18 mouse cellular contexts compared by ENCODE assay signal in genomic region chr17:24226721-24227120, GRCm38 (mm10). TPM values are rescaled to one million over a fixed set of nuclear protein-coding genes. Genes with fewer than 3 reads are reported as not detected.
DNase-seq lines count a peak whose midpoint lies in the region; ATAC-seq and TF ChIP-seq lines count a peak whose summit lies in the region.
"Had no signal": no experiment of that assay in that cellular context is flagged by ENCODE, and none has a peak within 500 bp of the region (broad histone marks: within the 10 kb centered on the region; RNA-seq: fewer than 3 reads in every experiment).

No protein-coding gene starts in this region.

- no peak for DNase-seq in G1E (ENCODE audit: low spot score)
- no peak for DNase-seq in liver, embryonic 14.5 days (ENCODE audit: low read depth in 3 of 3, low spot score in 3 of 3)
- no peak for DNase-seq in thymus, adult 2 months
- no peak for DNase-seq in kidney, adult 9 months
- DNase-seq in adrenal gland, postnatal 4 days (ENCODE audit: low spot score in 2 of 2): no peak
- DNase-seq: adrenal gland, postnatal 10 days; cerebellum, adult 2 months; cerebellum, postnatal 10 days; forebrain, postnatal 0 days; gastrocnemius, postnatal 14 days; heart, postnatal 14 days had no signal

- H3K27ac ChIP-seq in heart, embryonic 11.5 days (ENCODE audit: low read depth, low read length): peak overlapping the region; percentile 79; the same call in 1 of the 2 replicates
- H3K27ac ChIP-seq in heart, embryonic 12.5 days (ENCODE audit: poor library complexity, severe bottlenecking): no peak overlapping the region
- peak overlapping the region; percentile 53 for H3K27ac ChIP-seq in bone marrow, adult 2 months (ENCODE audit: control insufficient read depth, insufficient read depth, low read depth, low read length, poor library complexity)
- H3K27ac ChIP-seq in liver, embryonic 14.5 days: peak overlapping the region; percentile 95
- H3K27ac ChIP-seq in thymus, adult 2 months (ENCODE audit: control insufficient read depth, insufficient read depth, low read length): no peak overlapping the region
- H3K27ac ChIP-seq: forebrain, embryonic 13.5 days; heart, embryonic 15.5 days; hindbrain, embryonic 15.5 days had no signal

- no peak for ATAC-seq in heart, embryonic 11.5 days (replicated peaks; ENCODE audit: insufficient number of reproducible peaks, low FRiP score, low TSS enrichment)
- ATAC-seq in heart, embryonic 12.5 days (ENCODE audit: insufficient number of reproducible peaks, low FRiP score): no peak
- ATAC-seq in G1E (ENCODE audit: extremely low read depth, insufficient number of reproducible peaks, low FRiP score, poor library complexity, severe bottlenecking): no peak
- no peak for ATAC-seq in liver, embryonic 14.5 days (ENCODE audit: insufficient read depth)
- ATAC-seq: CD4-positive, CD25-positive, alpha-beta regulatory T cell, adult 4 months; forebrain, embryonic 13.5 days; forebrain, postnatal 0 days had no signal

- no peak overlapping the region for H3K9ac ChIP-seq in heart, embryonic 11.5 days (ENCODE audit: low read depth, low read length)
- no peak overlapping the region for H3K9ac ChIP-seq in heart, embryonic 12.5 days
- H3K9ac ChIP-seq in liver, embryonic 14.5 days (replicated peaks): peak overlapping the region; percentile 34; the same call in 1 of the 2 replicates
- H3K9ac ChIP-seq: forebrain, embryonic 13.5 days; forebrain, postnatal 0 days; heart, embryonic 15.5 days; hindbrain, embryonic 15.5 days had no signal

- no peaks in the 10 kb centered on the region for H3K9me3 ChIP-seq in heart, embryonic 11.5 days (replicated peaks; ENCODE audit: control insufficient read depth, low read length)
- no peaks in the 10 kb centered on the region for H3K9me3 ChIP-seq in heart, embryonic 12.5 days (replicated peaks)
- H3K9me3 ChIP-seq in G1E (replicated peaks): no peaks in the 10 kb centered on the region
- H3K9me3 ChIP-seq in liver, embryonic 14.5 days (ENCODE audit: control insufficient read depth, low read length): no peaks in the 10 kb centered on the region
- H3K9me3 ChIP-seq: forebrain, embryonic 13.5 days; heart, embryonic 15.5 days; hindbrain, embryonic 15.5 days had no signal

- no peak for TF ChIP-seq EP300 in liver, embryonic 14.5 days (IDR thresholded peaks at IDR 0.05; ENCODE audit: low read depth)

- H3K4me3 ChIP-seq in heart, embryonic 11.5 days (ENCODE audit: low read depth, low read length): no peak overlapping the region
- H3K4me3 ChIP-seq in heart, embryonic 12.5 days: no peak overlapping the region
- H3K4me3 ChIP-seq in G1E (ENCODE audit: low read depth, low read length): peak overlapping the region; percentile 34; the same call in 1 of the 2 replicates
- H3K4me3 ChIP-seq in bone marrow, adult 2 months (replicated peaks; ENCODE audit: control insufficient read depth, low read depth, low read length): no peak overlapping the region
- H3K4me3 ChIP-seq in liver, embryonic 14.5 days (ENCODE audit: insufficient read depth in 1 of 2, low read depth in 2 of 2, low read length in 2 of 2): no peak overlapping the region
- no peak overlapping the region for H3K4me3 ChIP-seq in thymus, adult 2 months (ENCODE audit: control insufficient read depth, insufficient read depth, low read length)
- H3K4me3 ChIP-seq: forebrain, embryonic 13.5 days; heart, embryonic 15.5 days; hindbrain, embryonic 15.5 days had no signal

- TF ChIP-seq POLR2A in bone marrow, adult 2 months (IDR thresholded peaks at IDR 0.05; ENCODE audit: borderline replicate concordance, control insufficient read depth, low read depth, low read length): no peak
- no peak for TF ChIP-seq POLR2A in thymus, adult 2 months (IDR thresholded peaks at IDR 0.05; ENCODE audit: control insufficient read depth, extremely low read depth, insufficient read depth, low read length, poor library complexity)

- H3K27me3 ChIP-seq in heart, embryonic 11.5 days (ENCODE audit: control insufficient read depth, insufficient read depth, low read length): no peaks in the 10 kb centered on the region
- H3K27me3 ChIP-seq in heart, embryonic 12.5 days (replicated peaks): no peaks in the 10 kb centered on the region
- no peaks in the 10 kb centered on the region for H3K27me3 ChIP-seq in G1E (ENCODE audit: insufficient read depth, low read length)
- H3K27me3 ChIP-seq in liver, embryonic 14.5 days (ENCODE audit: control insufficient read depth, insufficient read depth, low read length): no peaks in the 10 kb centered on the region
- no peaks in the 10 kb centered on the region for H3K27me3 ChIP-seq in thymus, adult 2 months (ENCODE audit: control insufficient read depth, insufficient read depth, low read length)
- H3K27me3 ChIP-seq: forebrain, embryonic 13.5 days; heart, embryonic 15.5 days; hindbrain, embryonic 15.5 days had no signal

- no peaks in the 10 kb centered on the region for H3K4me1 ChIP-seq in heart, embryonic 11.5 days (ENCODE audit: control insufficient read depth, insufficient read depth, low read length)
- no peaks in the 10 kb centered on the region for H3K4me1 ChIP-seq in heart, embryonic 12.5 days (replicated peaks)
- peaks cover 80% of the 10 kb centered on the region for H3K4me1 ChIP-seq in G1E (ENCODE audit: insufficient read depth, low read depth, low read length)
- H3K4me1 ChIP-seq in bone marrow, adult 2 months (ENCODE audit: control insufficient read depth, insufficient read depth, low read length): no peaks in the 10 kb centered on the region; the same call in 1 of the 2 replicates
- peaks cover 27 to 28% of the 10 kb centered on the region in 2 experiments for H3K4me1 ChIP-seq in liver, embryonic 14.5 days (replicated peaks; ENCODE audit: control insufficient read depth in 2 of 2, insufficient read depth in 2 of 2, low read length in 1 of 2)
- H3K4me1 ChIP-seq in thymus, adult 2 months (replicated peaks; ENCODE audit: control insufficient read depth, insufficient read depth, low read length): no peaks in the 10 kb centered on the region
- H3K4me1 ChIP-seq: forebrain, embryonic 13.5 days; heart, embryonic 15.5 days; hindbrain, embryonic 15.5 days had no signal

- WGBS in heart, embryonic 11.5 days (ENCODE audit: insufficient replicate concordance): 92% methylated on average over 8 of the region's 8 CpGs
- 85% methylated on average over 8 of the region's 8 CpGs for whole genome bisulfite sequencing in heart, embryonic 12.5 days
- 95% methylated on average over 8 of the region's 8 CpGs for WGBS in bone marrow, adult 2 months
- WGBS in liver, embryonic 14.5 days (ENCODE audit: insufficient replicate concordance): 84% methylated on average over 8 of the region's 8 CpGs
- WGBS in thymus, adult 2 months: 98% methylated on average over 8 of the region's 8 CpGs

- peaks cover 62% of the 10 kb centered on the region for H3K36me3 ChIP-seq in heart, embryonic 11.5 days (ENCODE audit: control insufficient read depth, insufficient read depth, low read length)
- H3K36me3 ChIP-seq in heart, embryonic 12.5 days: peaks cover 95% of the 10 kb centered on the region
- H3K36me3 ChIP-seq in G1E (replicated peaks): peaks cover 90% of the 10 kb centered on the region
- peaks cover 92% of the 10 kb centered on the region for H3K36me3 ChIP-seq in liver, embryonic 14.5 days (replicated peaks; ENCODE audit: control insufficient read depth, insufficient read depth, low read depth)
- H3K36me3 ChIP-seq in thymus, adult 2 months (ENCODE audit: control insufficient read depth, insufficient read depth, low read length): peaks cover 54% of the 10 kb centered on the region

- no peak overlapping the region for H3K4me2 ChIP-seq in heart, embryonic 11.5 days
- no peak overlapping the region for H3K4me2 ChIP-seq in heart, embryonic 12.5 days
- H3K4me2 ChIP-seq in liver, embryonic 14.5 days (ENCODE audit: low read depth): peak overlapping the region; percentile 55
- H3K4me2 ChIP-seq: forebrain, embryonic 13.5 days; heart, embryonic 15.5 days; hindbrain, embryonic 15.5 days had no signal

- TF ChIP-seq CTCF in G1E (IDR thresholded peaks at IDR 0.05; ENCODE audit: low read depth, low read length): no peak
- no peak for TF ChIP-seq CTCF in bone marrow, adult 2 months (IDR thresholded peaks at IDR 0.05; ENCODE audit: control insufficient read depth, insufficient read depth, low read length)
- TF ChIP-seq CTCF in liver, embryonic 14.5 days (IDR thresholded peaks at IDR 0.05; ENCODE audit: low read depth): no peak
- TF ChIP-seq CTCF in thymus, adult 2 months (IDR thresholded peaks at IDR 0.05; ENCODE audit: borderline replicate concordance, control insufficient read depth, extremely low read depth, insufficient read depth, low read length, poor library complexity): no peak

RNA-seq across cellular contexts. Expression of gene Tedc2, which starts 6.1 kb away (rescaled TPM):
- polyA plus RNA-seq in heart, embryonic 11.5 days (2014; fragmentation: Nextera tagmentation; extraction: Ambion mirVana): 7.0 and 7.6 TPM in 2 replicates
- 6.0 and 7.5 TPM in 2 replicates for polyA plus RNA-seq in heart, embryonic 12.5 days (2016; fragmentation: Nextera tagmentation; extraction: Ambion mirVana)
- total RNA-seq in G1E (2014; fragmentation: Nextera tagmentation): 22.8 and 41.7 TPM in 2 replicates
- 38.3 and 46.5 TPM in 2 replicates for total RNA-seq in G1E (2017)
- polyA plus RNA-seq in G1E (2012): 47.0 and 55.1 TPM in 2 replicates
- 11.7 and 15.1 TPM in 2 replicates for polyA plus RNA-seq in bone marrow, adult 2 months (2011; ENCODE audit: insufficient read depth, insufficient read length, low replicate concordance, missing spikeins)
- polyA plus RNA-seq in liver, embryonic 14.5 days (2012; rRNA removed): 18.3 and 21.1 TPM in 2 replicates
- 7.7 and 7.9 TPM in 2 replicates for polyA plus RNA-seq in liver, embryonic 14.5 days (2014; fragmentation: Nextera tagmentation; extraction: Ambion mirVana)
- 17.6 and 20.0 TPM in 2 replicates for polyA plus RNA-seq in thymus, adult 2 months (2012; rRNA removed)
- total RNA-seq in adrenal gland, postnatal 4 days (2021): 10 to 100 TPM; 13.8 to 17.6 TPM

RNA-seq across cellular contexts. Expression of gene Ntn3, which starts 17.4 kb away (rescaled TPM):
- polyA plus RNA-seq in heart, embryonic 11.5 days (2014; fragmentation: Nextera tagmentation; extraction: Ambion mirVana): 2.0 TPM in 2 replicates
- 2.0 and 2.6 TPM in 2 replicates for polyA plus RNA-seq in heart, embryonic 12.5 days (2016; fragmentation: Nextera tagmentation; extraction: Ambion mirVana)
- total RNA-seq in G1E (2014; fragmentation: Nextera tagmentation): 3.8 and 3.9 TPM in 2 replicates
- 1.5 and 2.1 TPM in 2 replicates for total RNA-seq in G1E (2017)
- 1.6 and 1.8 TPM in 2 replicates for polyA plus RNA-seq in G1E (2012)
- 0.27 and 0.37 TPM in 2 replicates for polyA plus RNA-seq in bone marrow, adult 2 months (2011; ENCODE audit: insufficient read depth, insufficient read length, low replicate concordance, missing spikeins)
- 0.59 and 0.64 TPM in 2 replicates for polyA plus RNA-seq in liver, embryonic 14.5 days (2012; rRNA removed)
- 0.45 and 0.69 TPM in 2 replicates for polyA plus RNA-seq in liver, embryonic 14.5 days (2014; fragmentation: Nextera tagmentation; extraction: Ambion mirVana)
- polyA plus RNA-seq in thymus, adult 2 months (2012; rRNA removed): 0.71 and 1.5 TPM in 2 replicates
- 1 to 10 TPM; 7.6 to 8.2 TPM for total RNA-seq in adrenal gland, postnatal 4 days (2021)

RNA-seq across cellular contexts. Expression of gene Tbc1d24, which starts 21.4 kb away (rescaled TPM):
- polyA plus RNA-seq in heart, embryonic 11.5 days (2014; fragmentation: Nextera tagmentation; extraction: Ambion mirVana): 4.0 and 5.2 TPM in 2 replicates
- polyA plus RNA-seq in heart, embryonic 12.5 days (2016; fragmentation: Nextera tagmentation; extraction: Ambion mirVana): 5.1 and 5.3 TPM in 2 replicates
- total RNA-seq in G1E (2014; fragmentation: Nextera tagmentation): 94.0 and 120 TPM in 2 replicates
- total RNA-seq in G1E (2017): 57.9 and 59.1 TPM in 2 replicates
- 14.6 and 23.4 TPM in 2 replicates for polyA plus RNA-seq in G1E (2012)
- polyA plus RNA-seq in bone marrow, adult 2 months (2011; ENCODE audit: insufficient read depth, insufficient read length, low replicate concordance, missing spikeins): 4.2 and 10.6 TPM in 2 replicates
- polyA plus RNA-seq in liver, embryonic 14.5 days (2012; rRNA removed): 14.1 TPM in 2 replicates
- 4.9 and 5.4 TPM in 2 replicates for polyA plus RNA-seq in liver, embryonic 14.5 days (2014; fragmentation: Nextera tagmentation; extraction: Ambion mirVana)
- 14.5 and 16.8 TPM in 2 replicates for polyA plus RNA-seq in thymus, adult 2 months (2012; rRNA removed)
- total RNA-seq in adrenal gland, postnatal 4 days (2021): 10 to 100 TPM; 13.7 to 15.9 TPM

RNA-seq across cellular contexts. Expression of gene Ccnf, which starts 24.6 kb away (rescaled TPM):
- 47.4 and 55.2 TPM in 2 replicates for polyA plus RNA-seq in heart, embryonic 11.5 days (2014; fragmentation: Nextera tagmentation; extraction: Ambion mirVana)
- 49.4 and 55.8 TPM in 2 replicates for polyA plus RNA-seq in heart, embryonic 12.5 days (2016; fragmentation: Nextera tagmentation; extraction: Ambion mirVana)
- 65.0 and 73.4 TPM in 2 replicates for total RNA-seq in G1E (2014; fragmentation: Nextera tagmentation)
- 59.1 and 65.1 TPM in 2 replicates for total RNA-seq in G1E (2017)
- 87.0 and 87.6 TPM in 2 replicates for polyA plus RNA-seq in G1E (2012)
- 58.4 and 73.9 TPM in 2 replicates for polyA plus RNA-seq in bone marrow, adult 2 months (2011; ENCODE audit: insufficient read depth, insufficient read length, low replicate concordance, missing spikeins)
- polyA plus RNA-seq in liver, embryonic 14.5 days (2012; rRNA removed): 34.0 and 36.9 TPM in 2 replicates
- polyA plus RNA-seq in liver, embryonic 14.5 days (2014; fragmentation: Nextera tagmentation; extraction: Ambion mirVana): 69.5 and 71.7 TPM in 2 replicates
- polyA plus RNA-seq in thymus, adult 2 months (2012; rRNA removed): 64.5 and 86.9 TPM in 2 replicates
- 10 to 100 TPM; 23.3 to 25.5 TPM for total RNA-seq in adrenal gland, postnatal 4 days (2021)

RNA-seq across cellular contexts. Expression of gene Atp6v0c, which starts 57.2 kb away (rescaled TPM):
- 552 and 561 TPM in 2 replicates for polyA plus RNA-seq in heart, embryonic 11.5 days (2014; fragmentation: Nextera tagmentation; extraction: Ambion mirVana)
- polyA plus RNA-seq in heart, embryonic 12.5 days (2016; fragmentation: Nextera tagmentation; extraction: Ambion mirVana): 534 and 535 TPM in 2 replicates
- total RNA-seq in G1E (2014; fragmentation: Nextera tagmentation) (126 and 189 TPM in 2 replicates), G1E (2017) (61.1 and 65.5 TPM in 2 replicates)
- polyA plus RNA-seq in G1E (2012): 209 and 285 TPM in 2 replicates
- polyA plus RNA-seq in bone marrow, adult 2 months (2011; ENCODE audit: insufficient read depth, insufficient read length, low replicate concordance, missing spikeins): 159 and 256 TPM in 2 replicates
- 236 and 271 TPM in 2 replicates for polyA plus RNA-seq in liver, embryonic 14.5 days (2012; rRNA removed)
- polyA plus RNA-seq in liver, embryonic 14.5 days (2014; fragmentation: Nextera tagmentation; extraction: Ambion mirVana): 326 and 346 TPM in 2 replicates
- 977 and 1,122 TPM in 2 replicates for polyA plus RNA-seq in thymus, adult 2 months (2012; rRNA removed)
- total RNA-seq in adrenal gland, postnatal 4 days (2021): 100 to 1,000 TPM; 344 to 347 TPM

Comparison
In these comparisons a context has a peak if more than half of its experiments do, and no peak if none do; other contexts are left out.
1. H3K27ac ChIP-seq: peak in heart, embryonic 11.5 days (single experiment), bone marrow, adult 2 months (single experiment) and liver, embryonic 14.5 days (single experiment); none in heart, embryonic 12.5 days (single experiment) and thymus, adult 2 months (single experiment).